Mouse (Mus musculus): Measurements from ENCODE around the gene Dusp13.

Dusp13 gene

DNA sequence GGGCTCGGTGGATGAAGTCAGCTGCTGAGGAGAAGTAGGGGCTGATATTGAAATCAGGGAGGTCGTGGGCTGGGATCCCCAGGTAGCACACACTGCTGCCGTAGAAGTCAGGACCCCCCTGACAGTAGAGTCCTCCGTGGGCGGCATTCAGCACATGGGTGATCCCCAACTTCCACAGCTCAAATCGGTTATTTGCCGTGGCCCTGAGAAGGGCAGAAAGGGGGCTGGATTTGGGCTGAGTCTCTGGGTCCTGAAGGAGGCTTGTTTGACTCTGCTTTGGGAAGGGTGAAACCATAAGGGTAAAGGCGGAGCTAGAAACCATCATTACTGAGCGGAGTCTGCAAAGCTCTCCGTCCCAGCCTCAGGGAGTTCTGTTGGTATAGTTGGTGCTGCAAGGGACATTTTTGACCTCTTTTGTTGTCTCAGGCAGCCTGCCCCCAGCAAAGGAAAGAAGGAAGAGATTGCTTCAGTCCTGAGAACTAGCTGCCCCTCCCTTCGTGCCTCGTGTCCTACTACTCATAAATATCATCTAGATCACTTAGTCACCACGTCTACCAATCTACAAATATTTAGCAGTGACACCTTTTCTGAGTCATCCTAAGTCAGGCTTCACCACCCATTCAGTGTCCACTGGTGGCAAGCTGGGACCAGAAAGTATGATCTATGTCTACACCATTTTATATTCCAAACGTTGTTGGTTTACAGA is 3.4 kb downstream of the Dusp13 start:
- in situ Hi-C loops (cut with MseI, MboI) = no loop called here

DNA sequence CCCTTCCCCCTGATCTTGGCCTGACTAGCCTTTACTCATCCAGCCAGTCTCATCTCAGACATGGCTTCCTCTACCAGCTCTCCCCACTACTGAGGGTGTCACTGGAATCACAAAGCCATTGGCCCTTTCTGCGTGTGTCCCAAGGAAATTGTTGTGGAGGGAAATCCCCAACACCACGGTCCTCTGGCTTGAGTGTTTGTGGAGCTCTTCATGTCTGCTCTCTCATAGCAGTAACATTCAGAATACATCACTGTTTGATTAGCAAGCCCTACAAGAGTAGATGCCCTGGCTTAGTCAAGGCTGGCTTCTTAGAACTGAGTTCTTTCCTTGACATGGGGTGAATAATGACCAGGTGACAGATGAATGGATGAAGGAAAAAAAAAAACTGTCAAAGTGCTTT is 4.1 kb downstream of the Dusp13 start:
- in situ Hi-C loops (cut with MseI, MboI) = no loop called here

DNA sequence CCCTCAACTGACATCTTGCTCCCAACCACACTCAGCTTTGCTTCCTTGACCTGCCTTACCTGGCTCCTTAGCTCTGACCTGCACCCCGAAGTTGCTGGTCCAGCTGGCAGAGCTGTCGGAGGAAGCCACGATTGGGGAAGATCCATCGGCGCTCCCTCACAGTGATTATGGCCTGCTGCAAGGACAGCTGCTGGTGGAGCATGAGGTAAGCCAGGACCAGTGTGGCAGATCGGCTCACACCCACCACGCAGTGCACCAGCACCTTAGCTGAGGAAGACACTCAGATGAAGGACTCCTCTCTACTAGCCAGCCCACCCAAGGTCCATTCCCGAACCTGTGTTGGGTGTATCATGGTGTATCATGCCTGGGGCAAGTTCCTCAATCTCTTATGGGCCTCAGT is 4.7 kb downstream of the Dusp13 start:
- in situ Hi-C loops (cut with MseI, MboI) = no loop called here

DNA sequence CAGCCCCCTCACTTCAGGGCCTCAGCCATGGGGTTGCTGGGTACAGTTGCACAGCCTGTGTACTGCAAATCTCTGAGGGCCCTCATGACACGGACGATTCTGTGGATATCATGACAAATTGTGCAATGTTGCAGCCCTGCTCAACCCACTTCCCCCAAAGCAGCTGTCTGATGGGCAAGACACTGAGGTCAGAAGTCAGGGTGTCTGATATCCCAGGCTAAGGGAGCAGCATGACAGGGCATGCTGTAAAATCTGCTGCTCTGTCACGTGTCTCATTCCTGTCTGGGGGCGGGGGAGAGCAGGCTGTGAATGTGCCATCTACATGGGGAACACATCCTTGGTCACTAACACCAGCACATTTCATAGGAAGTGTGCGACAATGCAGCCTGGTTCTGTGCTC is 5.8 kb downstream of the Dusp13 start:
- in situ Hi-C loops (cut with MseI, MboI) = no loop called here

DNA sequence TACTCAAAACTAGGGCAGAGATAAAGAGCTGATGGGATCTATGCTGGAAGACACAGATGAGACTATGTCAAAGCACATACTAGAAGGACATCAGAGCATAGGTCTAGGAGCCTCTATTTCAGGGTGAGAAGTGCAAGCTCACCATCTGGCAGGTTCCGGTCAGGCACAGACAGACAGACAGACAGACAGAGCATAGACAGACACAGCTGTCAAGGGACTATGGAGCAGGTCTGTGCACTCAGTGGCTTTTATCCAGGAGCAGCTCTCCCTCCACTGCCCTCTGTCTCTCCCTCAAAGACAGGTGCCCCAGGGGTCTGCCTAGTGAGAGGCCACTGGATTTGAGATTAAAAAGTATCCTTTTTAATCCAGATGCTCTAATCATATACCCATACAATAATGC is 6.8 kb downstream of the Dusp13 start:
- in situ Hi-C loops (cut with MseI, MboI) = no loop called here

DNA sequence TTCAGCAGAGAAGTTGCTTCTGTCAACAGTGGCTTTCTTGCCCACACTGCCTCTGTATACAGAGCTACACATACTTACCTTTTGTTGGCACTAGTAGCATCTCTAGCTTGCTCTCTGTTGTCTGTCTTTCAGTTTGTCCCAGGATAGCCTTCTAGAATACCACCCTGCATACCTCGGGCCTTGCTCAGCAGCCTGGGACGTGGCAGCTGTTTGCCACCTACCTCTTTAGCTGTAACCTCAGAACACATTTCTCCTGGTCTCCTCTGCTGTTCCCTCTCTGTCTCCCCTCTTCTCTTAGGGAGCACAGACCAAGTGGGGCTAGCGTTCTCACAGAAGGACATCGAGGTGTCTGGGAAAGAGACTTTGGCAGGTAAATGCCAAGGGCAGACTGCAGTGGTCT is 8.5 kb downstream of the Dusp13 start:
- in situ Hi-C loops (cut with MseI, MboI) = no loop called here

DNA sequence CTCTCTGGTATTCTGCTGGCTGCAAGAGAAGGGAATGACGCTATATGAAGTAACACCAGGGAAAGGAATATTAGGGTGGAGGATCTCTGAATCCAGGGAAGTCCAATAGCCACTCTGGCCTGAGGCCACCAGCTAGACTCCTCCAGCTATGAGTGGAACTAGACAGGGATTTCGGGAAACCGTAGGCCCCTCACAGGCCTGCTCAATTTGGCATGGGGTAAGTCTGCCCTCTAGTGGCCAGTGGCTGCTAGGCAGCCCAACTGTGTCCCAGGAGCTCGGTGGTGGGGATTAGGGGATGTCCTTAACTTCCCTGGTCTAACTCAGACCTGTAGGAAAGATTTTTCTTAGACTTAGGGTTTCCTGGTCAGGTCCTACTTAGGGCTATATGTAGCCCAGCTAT is 9.2 kb downstream of the Dusp13 start:
- in situ Hi-C loops (cut with MseI, MboI) = no loop called here

DNA sequence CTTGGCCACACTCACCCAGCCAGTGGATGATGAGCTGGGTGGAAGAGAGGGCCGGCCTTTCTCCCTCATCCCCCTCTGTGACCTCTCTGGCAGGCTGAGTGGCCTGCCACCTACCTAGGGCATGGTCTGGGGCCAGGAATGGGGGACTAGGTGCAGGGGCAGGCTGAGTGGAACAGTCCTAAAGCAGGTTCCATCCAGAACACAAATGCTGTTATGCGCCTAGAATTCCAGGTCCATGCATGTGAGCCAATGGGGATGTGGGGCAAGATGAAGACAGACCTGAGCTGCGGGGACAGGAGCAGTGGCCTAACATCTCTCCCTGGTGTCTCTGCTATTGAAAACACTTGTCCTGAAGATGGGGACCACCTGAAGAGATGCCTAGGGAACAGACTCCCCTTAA is 9.7 kb downstream of the Dusp13 start:
- in situ Hi-C loops (cut with MseI, MboI) = no loop called here

DNA sequence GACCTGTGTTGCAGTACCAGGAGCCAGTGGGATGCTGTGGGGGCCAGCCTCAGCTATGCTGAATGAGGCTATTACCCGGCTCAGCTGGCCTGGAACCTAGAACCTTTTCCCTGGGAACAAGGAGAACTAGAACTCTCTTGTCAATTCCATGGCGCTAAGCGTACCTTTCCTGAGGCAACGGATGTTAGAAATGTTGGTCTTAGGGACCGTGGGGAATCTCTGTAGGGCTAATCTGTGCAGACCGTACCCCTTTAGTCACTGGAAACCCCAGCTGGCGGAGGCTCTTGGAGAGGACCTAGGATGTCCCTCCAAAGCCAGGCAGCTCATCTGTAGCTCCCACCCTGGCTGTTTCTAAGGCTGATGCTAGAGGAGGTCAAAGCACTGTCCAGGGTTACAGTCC is 10.6 kb downstream of the Dusp13 start:
- in situ Hi-C loops (cut with MseI, MboI) = no loop called here

DNA sequence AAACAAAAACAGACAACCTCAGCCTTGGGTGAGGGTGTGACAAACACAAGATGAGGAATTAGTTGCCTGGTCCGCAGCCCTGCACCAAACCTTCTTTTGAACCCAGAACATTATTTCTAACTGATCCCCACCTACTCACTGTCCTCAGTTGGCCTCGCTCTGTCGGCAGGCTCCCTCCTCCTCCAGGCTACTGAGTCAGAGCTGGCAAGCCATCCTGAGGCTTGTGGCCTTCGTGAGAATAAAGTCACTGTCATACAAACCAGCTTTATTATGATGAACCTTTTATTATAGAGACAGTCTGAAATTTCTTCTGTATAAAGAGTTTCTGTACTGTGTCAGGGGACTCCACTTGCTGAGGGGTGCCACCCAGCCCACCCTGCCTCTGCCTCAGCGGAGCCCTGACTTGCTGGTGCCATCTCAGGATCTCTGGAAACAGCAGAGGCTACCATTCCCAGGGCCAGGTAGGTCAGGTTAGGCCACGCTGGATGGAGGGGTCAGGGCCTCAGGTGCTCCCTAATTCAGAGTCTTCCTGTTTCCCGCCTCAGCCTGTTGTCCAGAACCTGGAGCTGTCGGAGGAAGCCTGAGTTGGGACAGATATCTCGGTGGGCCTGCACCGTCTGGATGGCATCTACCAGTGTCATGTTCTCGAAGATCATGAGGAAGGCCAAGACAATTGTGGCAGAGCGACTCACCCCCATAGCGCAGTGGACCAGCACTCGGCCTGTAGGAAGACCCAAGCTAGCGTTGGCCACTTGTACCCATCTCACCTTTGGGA is 17.7 kb downstream of the Dusp13 start:
- in situ Hi-C loops (cut with MseI, MboI) = loop anchor here in 1 of 2 experiments (10.0 kb wide), 1 partner anchor 49 kb away; no protein-coding TSS in a partner anchor

DNA sequence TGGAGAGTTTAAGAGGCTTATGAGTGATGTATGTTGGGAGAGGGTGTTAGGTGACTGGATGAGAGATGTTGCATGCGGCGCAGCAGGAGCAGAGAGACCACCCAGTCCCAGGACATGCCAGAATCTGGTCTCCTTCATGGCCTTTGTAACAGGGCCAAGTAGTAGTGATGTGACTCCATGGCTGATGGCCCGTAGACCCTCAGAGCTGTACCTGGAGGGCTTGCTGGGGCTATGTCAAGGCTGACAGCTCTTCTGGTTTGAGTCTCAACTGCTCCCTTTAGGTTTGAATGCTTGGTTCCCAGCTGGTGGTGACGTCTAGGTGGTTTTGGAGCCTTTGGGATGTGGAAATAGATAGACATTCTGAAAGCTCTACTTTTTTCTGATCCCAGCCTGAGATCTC is 21.0 kb downstream of the Dusp13 start:
- in situ Hi-C loops (cut with MseI, MboI) = loop anchor here in 1 of 2 experiments (10.0 kb wide), 1 partner anchor 45 kb away; no protein-coding TSS in a partner anchor

DNA sequence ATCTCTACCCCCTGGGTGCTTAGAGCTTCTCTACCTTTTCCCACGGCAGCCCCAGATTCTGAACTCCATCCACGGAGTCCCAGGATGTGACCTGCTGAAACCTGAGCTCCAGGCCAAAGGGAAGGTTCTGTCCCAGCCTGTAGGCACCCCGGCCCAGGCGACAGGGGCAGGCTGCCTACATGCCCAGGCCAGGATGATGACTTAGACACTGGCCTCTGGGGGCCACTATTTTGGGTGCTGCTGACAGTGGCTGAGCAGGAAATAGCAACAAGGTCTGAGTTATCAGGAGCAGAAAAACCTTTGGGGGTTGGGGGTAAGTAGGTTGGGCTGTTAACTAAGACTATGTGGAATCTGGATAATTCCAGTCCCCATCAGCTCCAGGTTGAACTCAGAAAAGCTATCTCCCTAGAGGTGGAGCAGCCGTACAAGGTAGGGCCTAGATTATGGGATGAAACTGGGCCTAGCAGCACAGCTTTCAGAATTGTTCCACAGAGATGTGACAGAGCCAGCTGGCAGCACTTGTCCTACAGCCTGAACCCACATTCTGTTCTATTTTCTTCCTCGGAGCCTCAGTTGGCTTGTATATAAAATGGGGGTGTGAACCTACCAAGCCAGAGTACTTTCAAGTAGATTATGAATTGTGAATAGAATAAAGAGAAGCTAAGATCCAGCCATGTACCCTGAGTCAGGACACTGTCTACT is 21.8 kb downstream of the Dusp13 start:
- in situ Hi-C loops (cut with MseI, MboI) = no loop called here

DNA sequence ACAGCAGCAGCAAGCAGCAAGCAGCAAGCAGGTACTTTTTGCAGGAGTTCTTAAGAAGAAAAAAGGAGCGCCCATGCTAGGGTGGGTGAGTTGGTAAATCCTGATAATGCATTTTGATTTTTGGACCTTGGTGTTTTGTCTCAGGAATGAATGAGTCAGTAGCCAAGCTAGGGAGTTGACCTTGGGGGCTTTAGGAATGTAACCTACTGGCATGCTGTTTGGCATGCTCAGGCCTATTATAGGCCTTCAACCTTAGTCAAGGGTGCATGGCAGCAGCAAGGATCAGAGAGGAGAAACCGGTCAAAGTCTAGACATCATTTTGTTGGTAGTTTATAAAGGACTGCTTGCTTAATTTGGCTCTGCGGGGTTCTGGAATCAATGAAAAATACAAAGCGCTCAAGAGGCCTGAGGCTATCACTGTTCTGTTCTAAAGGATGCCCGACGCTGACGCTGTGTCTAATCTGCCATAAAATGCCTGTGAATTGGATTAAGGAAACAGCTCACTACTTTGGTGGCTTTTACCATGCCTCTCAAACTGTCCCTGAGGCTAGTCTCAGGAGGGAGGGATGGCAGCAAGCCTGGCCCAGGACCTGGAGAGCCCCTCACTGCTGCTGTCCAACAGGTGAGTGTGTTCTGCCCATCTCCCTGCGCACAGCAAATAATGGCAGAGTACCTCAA is 28.8 kb downstream of the Dusp13 start:
- in situ Hi-C loops (cut with MseI, MboI) = no loop called here

DNA sequence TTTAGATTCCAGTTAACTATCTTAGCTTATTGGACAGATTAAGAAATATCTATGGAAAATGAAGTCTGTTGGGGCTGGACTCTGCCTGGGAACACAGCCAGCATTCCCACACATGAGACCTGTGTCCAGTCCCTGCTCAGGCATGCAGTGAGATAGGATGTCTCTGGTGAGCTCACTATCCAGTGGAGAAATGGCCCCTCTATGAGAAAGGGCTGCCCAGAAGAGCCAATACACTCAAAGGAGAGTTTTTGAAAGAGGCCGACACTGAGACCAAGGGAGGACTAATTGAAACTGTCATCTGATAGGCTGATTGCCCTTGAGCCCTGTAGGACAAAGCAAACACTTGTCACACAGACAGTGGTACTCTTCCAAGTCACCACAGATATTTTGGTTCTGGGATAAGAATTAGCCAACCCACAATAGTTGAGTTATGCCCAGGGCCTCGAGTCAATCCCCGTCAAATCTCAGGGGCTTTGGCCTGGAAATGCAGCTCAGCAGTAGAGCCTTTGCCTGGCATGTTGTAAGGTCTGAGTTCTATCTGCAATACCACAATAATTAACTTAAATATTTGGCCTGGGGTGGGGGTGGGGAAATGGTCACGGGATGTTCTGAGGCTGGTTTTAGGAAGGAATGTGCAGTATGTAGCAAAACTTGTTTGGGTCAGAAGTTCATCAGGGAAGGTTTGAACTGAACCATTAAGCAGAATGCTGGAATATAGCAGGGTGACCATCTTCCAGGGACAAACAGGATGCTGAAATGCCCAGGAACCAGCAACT is 30.4 kb downstream of the Dusp13 start:
- in situ Hi-C loops (cut with MseI, MboI) = no loop called here

DNA sequence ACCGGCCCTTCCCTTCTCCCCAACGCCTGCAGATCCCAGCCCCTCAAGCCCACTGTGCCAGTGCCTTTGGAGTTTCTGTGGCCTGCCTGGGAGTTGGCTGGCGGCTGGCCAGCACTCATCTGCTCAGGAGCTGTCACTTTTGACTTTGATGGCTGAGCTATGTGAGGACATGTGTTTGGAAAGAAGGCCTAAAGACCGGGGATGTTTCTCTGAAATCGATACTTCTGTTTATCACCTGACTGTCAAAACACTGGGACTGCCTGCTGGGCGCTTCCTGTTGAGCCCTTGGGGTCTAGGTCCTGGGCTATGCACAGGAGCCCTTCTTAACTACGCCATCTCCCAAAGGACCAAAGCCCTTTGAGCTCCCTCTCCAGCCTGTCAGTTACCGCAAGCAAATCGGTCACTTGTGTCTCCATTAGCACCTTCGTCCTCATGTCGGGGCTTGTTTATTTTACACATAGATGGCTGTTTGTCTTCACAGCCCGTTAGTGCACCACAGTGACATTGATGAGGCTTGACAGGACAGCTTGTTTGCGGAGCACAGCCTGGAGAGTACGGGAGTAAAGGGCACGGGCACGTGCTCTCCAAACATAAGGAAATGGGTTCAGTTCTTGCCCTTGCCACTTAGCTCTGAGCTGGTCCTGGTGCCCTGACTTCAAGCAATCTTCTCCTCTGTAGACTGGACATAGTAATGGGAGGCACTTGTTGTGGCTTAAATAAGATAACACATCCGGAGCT is 31.2 kb downstream of the Dusp13 start:
- in situ Hi-C loops (cut with MseI, MboI) = no loop called here

DNA sequence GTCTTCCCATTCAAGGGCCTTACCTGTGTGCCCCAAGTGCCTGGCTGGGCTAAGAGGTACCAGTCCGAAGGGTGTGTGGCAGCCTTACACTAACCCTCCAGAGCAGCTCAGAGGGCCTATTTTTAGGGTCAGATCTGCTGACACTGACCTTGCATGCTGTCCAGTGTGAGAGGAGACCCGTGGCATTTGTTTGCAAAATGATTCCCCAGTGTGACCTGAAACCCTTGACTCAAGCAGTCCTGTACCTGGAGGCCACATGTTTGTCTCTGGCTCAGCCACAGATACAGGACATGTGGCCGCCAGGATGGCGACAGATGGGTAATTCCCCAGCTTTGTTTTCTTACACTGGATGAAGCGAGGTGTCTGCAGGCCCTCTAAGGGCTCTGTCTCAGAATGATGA is 36.5 kb downstream of the Dusp13 start, which contains the start of gene Dupd1:
Gene Dupd1 (minus strand): TSS at position 91 of the 400 bp plus-strand sequence.
- in situ Hi-C loops (cut with MseI, MboI) = no loop called here

DNA sequence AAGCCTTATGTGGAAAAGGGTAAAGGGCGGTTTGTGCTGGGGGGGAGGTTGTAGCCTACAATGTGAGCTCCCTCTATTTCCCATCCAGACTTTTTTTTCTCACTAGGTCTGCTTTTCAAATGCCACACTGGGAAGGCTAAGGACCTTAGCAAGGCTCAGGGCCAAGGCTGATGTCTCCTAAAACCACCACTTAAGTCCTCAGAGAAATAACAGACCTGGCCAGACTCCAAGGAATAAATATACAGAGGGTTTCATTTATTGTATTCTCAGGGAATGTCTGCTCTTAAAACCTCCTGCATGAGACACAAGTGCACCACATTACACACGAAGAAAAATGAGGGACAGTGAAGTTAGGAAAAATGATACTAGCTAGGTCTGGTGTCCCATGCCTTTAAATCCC is 39.8 kb downstream of the Dusp13 start:
- in situ Hi-C loops (cut with MseI, MboI) = no loop called here

DNA sequence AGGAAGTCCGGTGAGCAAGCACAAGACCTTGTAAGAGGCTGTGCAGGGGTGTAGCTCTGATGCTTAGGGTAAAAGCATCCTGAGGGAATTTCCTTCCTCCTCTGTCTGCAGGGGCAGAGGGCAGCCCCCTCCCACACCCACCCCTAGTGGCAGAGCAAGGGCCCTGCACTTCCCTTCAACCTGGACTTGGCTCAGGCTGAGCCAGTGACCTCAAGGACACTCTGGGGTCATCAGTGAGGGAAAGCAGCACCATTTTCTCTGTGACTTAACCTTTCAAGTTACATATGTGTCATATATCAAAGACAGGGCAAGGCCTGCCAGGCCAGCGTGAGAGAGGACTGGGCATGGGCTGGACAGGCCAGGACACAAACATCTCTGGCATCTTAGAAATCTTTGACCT is 41.4 kb downstream of the Dusp13 start:
- in situ Hi-C loops (cut with MseI, MboI) = no loop called here

DNA sequence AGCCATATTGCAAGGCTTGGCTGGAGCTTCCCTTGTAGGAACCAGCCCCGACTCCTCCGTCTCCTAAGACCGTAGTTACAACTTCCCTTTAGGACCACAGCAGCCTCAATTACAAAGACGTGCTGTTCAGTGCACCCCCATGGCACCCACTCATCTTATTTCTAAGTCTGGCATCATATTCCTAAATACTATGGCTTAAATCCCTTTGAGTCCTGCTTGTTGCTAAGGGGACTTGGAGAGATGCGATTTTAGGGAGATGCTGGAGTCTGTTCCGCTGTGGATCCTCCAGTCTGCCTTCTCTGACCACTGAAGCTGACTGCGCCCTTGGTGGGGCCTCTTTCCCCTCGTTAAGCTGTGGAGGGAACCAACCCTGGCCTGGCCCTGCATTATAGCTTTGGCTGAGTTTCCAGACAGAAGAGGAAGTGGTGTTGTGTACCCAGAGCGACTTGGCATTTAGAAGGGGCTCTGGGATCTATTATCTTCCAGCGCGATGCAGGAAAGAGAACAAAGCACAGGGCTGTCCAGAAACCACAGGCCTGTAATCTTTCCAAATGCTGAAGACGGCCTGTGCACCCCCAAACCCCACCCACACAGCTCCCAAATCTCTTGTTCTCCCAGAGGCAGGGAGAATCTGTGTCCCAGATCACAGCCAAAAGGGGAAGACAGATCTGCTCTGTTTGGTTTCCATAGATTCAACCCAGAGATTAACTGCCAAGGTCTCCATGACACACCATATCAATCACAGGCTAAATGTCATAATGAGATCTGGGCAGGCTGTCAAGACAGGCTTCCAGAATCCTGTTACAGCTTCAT is 44.0 kb downstream of the Dusp13 start:
- in situ Hi-C loops (cut with MseI, MboI) = no loop called here

DNA sequence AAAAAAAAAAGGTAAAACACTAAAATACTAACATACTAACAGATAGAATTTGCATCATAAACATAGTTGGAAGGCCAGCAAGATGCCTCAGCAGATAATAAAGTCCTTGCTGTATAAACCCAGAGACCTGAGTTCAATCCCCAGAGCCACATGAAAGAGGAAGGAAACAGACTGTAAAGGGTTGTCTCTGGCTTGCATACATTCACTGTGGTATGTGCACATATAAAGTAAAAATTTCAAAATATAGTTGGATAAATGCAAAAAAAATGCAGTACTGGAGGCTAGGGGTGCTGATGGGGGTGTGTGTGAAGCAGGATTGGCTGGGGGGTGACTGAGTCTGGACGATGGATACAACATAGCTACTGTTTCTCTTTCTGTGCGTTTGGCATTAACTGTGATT is 45.5 kb downstream of the Dusp13 start:
- in situ Hi-C loops (cut with MseI, MboI) = no loop called here
